Mouse (Mus musculus) neural tube, embryonic 12.5 days (tissue): ENCODE measurements around the gene Gng4. TPM values are rescaled to one million over a fixed set of nuclear protein-coding genes. Genes with fewer than 3 reads are reported as not detected.
A peak's percentile ranks its signal among the peaks of the same experiment; 100 is the strongest.
"Not testable (repeated sequence)": the region's sequence is repeated elsewhere in the genome, so short reads cannot be mapped to it uniquely, and the experiment has no call there.

ENCODE experiments used
- ATAC-seq: fragments of 200-750 bp; cut with Nextera tagmentation; 2 replicates; pipeline ENCODE4 v1.8.0; 2017; ENCODE audit warnings: low read depth, mild to moderate bottlenecking, moderate TSS enrichment, moderate library complexity; ENCODE audit not compliant: low FRiP score
- H3K27ac ChIP-seq: fragments of 300-500 bp; sonication (generic); 2 replicates; pipeline ENCODE4 v1.5.1; 2016
- H3K27me3 ChIP-seq: fragments of 300-500 bp; sonication (generic); replicated peaks from 2 replicates; pipeline ENCODE4 v1.6.1; 2016; ENCODE audit warnings: mild to moderate bottlenecking
- H3K36me3 ChIP-seq: fragments of 300-500 bp; sonication (generic); 2 replicates; pipeline ENCODE4 v1.6.1; 2016; ENCODE audit warnings: mild to moderate bottlenecking
- H3K4me1 ChIP-seq: fragments of 300-500 bp; sonication (generic); 2 replicates; pipeline ENCODE4 v1.6.1; 2016
- H3K4me2 ChIP-seq: fragments of 300-500 bp; sonication (generic); replicated peaks from 2 replicates; pipeline ENCODE4 v1.6.1; 2016; ENCODE audit warnings: mild to moderate bottlenecking
- H3K4me3 ChIP-seq: fragments of 300-500 bp; sonication (generic); 2 replicates; pipeline ENCODE4 v1.5.1; 2016
- H3K9ac ChIP-seq: fragments of 300-500 bp; sonication (generic); 2 replicates; pipeline ENCODE4 v1.6.1; 2016; ENCODE audit warnings: mild to moderate bottlenecking
- H3K9me3 ChIP-seq: fragments of 300-500 bp; sonication (generic); 2 replicates; pipeline ENCODE4 v1.6.1; 2016; ENCODE audit warnings: mild to moderate bottlenecking
- WGBS: fragments of 180-500 bp; shearing (Covaris S2); methylation state at CpG from one replicate; pipeline ENCODE4 v1.1.7; 2016; 5-methylcytosine and 5-hydroxymethylcytosine counted together
- polyA plus RNA-seq: library from polyadenylated mRNA; unstranded; fragments of >200 nt; fragmentation: Nextera tagmentation; extraction: Ambion mirVana; gene quantifications from 2 replicates; pipeline ENCODE4 v1.2.1, GENCODE M21; 2016

Gng4 gene
- polyA plus RNA-seq, 1 experiment from 2014 or later = 6.8 TPM

DNA sequence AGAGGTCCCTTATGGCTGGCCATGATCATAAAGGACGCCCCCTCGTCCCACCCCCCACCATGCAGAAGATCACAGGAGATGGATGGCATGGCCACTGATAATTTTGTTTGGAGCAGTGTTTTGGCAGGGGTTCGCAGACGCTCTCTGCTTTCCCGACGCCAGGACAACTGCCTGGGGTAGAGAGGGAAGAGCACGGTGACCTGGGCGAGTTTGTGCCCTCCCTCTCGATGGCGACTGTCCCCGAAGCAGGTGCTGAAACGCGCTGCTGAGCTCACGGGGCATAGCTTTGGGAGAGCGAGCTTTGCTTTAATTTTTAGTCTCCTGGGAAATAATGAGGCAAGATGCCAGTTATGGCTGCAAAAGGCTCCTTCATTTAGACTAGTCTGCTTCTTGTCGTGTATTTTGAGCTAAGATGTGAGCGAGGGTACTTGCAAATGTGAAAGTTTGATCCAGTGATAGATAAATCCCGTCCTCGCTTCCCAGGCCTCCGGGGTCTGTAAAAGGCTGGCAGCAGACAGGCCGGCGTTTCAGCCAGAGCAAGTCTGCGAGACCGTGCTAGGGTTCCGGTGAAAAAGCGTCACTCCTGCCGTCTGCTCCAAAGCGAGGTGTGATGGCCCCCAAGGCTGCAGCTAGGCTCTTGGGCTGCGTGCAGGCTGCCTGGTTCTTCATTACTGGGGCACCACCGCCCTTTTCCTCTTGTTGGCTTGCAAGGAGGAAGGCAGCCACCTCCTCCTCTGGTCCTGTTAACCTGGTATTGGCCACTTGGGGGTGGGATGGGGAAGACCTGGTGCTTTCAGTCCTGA is 1.3 kb downstream of the Gng4 start:
- Histone ChIP-seq H3K4me3 (peak overlapping the region; percentile 55), H3K27ac (no peak overlapping the region), H3K4me2 (peak overlapping the region; percentile 97), H3K4me1 (peaks cover 21% of the 10 kb centered on the region), H3K36me3 (no peaks in the 10 kb centered on the region), H3K27me3 (peaks cover 26% of the 10 kb centered on the region), H3K9me3 (no peaks in the 10 kb centered on the region), H3K9ac (peak overlapping the region; percentile 55)
- ATAC-seq = peak; percentile 28; the same call in 1 of the 2 replicates
- WGBS = 2% methylated on average over 30 of the region's 30 CpGs

DNA sequence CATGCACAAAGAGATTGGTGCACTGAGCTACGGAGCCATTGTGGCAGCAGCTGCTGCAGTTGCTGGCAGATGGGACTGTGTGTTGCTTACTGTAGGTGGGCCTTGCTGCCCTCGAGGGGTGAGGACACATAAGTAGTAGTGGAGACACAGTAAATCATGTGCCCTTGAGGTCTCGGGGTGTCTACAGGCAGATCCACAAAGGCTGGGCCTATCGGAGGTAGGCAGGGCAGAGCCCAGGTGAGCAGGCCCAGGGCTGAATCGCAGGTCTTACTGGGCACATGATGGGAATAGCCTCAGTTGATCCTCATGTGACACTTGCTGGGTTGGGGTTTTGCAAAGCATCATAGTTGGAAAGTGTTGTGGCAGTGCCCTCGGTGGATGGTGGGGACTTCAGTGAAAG is 3.1 kb downstream of the Gng4 start:
- ATAC-seq = no peak
- WGBS = 77% methylated on average over 6 of the region's 6 CpGs
- Histone ChIP-seq H3K4me3 (no peak overlapping the region), H3K36me3 (no peaks in the 10 kb centered on the region), H3K27me3 (peaks cover 26% of the 10 kb centered on the region), H3K4me1 (peaks cover 21% of the 10 kb centered on the region), H3K9ac (no peak overlapping the region), H3K27ac (no peak overlapping the region), H3K9me3 (no peaks in the 10 kb centered on the region), H3K4me2 (no peak overlapping the region)

DNA sequence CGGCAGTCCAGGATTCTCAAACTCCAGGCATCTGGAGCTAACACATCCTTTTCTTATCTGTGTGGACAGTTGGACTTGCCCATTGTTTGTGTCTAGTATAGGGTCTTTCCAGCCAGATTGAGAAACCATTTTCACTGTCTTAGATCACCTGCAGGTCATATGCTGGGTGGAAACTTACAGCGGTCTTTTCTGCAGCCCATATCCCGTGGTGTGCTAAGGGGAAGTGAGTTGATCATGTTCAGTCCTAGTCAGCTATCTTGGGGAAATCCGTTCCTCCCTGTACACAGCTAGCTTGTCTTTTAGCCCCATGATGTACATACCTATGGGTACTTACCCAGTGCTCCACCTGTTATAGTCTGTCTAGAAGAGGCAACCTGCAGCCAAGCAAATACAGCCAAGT is 4.2 kb downstream of the Gng4 start:
- Histone ChIP-seq H3K27me3 (peaks cover 26% of the 10 kb centered on the region), H3K9me3 (no peaks in the 10 kb centered on the region), H3K36me3 (no peaks in the 10 kb centered on the region), H3K4me3 (no peak overlapping the region), H3K27ac (no peak overlapping the region), H3K9ac (no peak overlapping the region), H3K4me1 (peaks cover 21% of the 10 kb centered on the region), H3K4me2 (no peak overlapping the region)
- no peak for ATAC-seq
- 93% methylated on average over 4 of the region's 4 CpGs for WGBS

DNA sequence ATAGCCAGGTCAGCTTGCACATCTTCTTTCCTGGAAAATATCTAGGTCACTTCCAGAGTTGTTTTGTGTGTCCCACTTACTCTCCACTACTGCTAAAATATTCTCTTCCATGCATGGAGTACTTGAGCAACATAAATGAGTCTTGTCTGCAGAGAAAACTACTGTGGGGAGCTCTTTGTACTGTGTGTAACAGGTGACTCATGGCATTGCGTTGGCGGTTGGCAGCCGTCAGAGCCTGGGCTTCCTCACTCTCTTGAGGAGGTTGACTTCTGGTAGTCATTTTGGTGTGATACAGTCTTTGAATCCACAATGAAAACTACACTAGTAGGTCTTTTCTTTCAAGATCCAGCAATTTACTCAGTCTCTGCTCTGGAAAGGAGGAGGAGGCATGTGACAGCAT is 8.1 kb downstream of the Gng4 start:
- Histone ChIP-seq H3K9me3 (no peaks in the 10 kb centered on the region), H3K27ac (no peak overlapping the region), H3K27me3 (no peaks in the 10 kb centered on the region), H3K4me2 (no peak overlapping the region), H3K4me1 (no peaks in the 10 kb centered on the region), H3K9ac (no peak overlapping the region), H3K4me3 (no peak overlapping the region), H3K36me3 (no peaks in the 10 kb centered on the region)
- 91% methylated on average over 3 of the region's 3 CpGs for WGBS
- no peak for ATAC-seq

DNA sequence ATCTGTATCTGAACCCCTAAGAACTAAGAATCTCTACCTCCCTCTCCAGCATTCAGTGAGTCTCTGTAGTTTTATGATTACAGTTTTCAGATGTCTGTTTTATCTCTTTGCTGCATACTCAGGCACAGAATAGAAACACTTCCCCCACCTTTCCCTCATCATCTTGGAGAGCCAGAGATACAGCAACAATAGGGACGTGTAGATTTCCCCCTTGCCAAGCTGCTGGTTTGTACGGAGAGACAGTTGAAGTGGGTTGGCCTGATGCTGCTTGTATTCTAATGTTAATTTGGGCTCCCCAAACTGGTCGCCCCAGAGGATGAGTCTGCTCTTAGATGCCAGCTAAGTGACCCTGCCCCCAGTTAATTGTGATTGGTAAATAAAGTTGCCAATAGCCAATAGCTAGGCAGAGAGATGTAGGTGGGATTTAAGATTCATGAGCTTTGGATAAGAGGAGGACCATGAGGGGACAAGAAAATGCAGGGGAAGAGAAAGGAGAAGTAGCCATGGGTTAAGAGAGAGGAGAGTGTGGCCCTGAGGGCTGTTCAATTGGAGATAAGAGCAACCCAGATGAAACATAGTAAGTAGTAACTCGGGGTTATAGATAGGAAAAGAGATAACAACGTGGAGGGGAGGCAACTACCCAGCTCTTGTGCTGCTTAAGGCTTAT is 11.4 kb downstream of the Gng4 start:
- Histone ChIP-seq H3K9ac (no peak overlapping the region), H3K4me1 (no peaks in the 10 kb centered on the region), H3K36me3 (no peaks in the 10 kb centered on the region), H3K27me3 (no peaks in the 10 kb centered on the region), H3K4me2 (no peak overlapping the region), H3K4me3 (no peak overlapping the region), H3K27ac (no peak overlapping the region), H3K9me3 (no peaks in the 10 kb centered on the region)
- 31% methylated on average over 5 of the region's 5 CpGs for WGBS
- ATAC-seq = no peak

DNA sequence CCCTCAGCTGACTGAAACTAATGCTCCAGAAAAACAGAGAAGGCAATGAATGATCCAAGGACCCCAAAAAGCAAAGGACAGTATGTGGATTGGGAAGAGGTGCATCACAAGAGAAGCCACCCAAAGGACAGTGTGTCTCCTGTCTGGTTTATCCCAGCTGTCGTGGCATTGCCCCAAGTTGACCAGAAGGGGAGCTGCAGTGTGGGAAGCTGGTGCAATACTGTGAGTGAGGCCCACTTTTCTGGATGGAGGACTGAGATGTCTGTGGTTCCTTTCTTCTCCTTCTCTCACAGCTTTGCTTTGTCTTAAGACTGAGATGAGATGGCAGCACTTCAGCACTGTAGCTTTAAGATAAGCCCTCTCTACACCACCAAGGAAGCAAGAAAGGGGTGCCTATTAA is 12.2 kb downstream of the Gng4 start:
- 94% methylated on average over 1 of the region's 1 CpGs for WGBS
- no peak overlapping the region for H3K9ac ChIP-seq
- H3K27ac ChIP-seq = no peak overlapping the region
- H3K4me3 ChIP-seq = no peak overlapping the region
- no peaks in the 10 kb centered on the region for H3K27me3 ChIP-seq
- H3K4me1 ChIP-seq = no peaks in the 10 kb centered on the region
- ATAC-seq = no peak
- no peaks in the 10 kb centered on the region for H3K9me3 ChIP-seq
- no peak overlapping the region for H3K4me2 ChIP-seq
- H3K36me3 ChIP-seq = no peaks in the 10 kb centered on the region

DNA sequence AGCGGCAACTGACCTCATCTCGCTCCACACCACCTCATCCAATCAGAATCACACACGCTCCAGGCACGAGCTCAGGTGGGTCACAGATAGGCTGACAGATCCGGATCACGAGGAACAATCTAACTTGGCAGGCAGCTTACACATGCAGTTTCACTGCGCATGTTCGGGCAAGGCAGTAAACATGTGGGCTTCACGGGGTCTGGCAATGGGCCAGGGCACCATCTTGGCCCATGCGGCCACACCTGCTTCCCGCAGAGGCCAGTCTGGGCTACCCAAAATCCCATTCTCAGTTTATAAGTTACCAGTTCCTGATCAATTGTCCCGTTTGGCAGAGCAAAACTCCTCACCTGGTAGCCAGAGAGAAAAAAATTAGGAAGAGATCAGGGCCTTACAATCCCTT is 14.0 kb downstream of the Gng4 start:
- H3K36me3 ChIP-seq, H3K4me2 ChIP-seq, H3K27ac ChIP-seq, H3K4me1 ChIP-seq, H3K4me3 ChIP-seq, H3K9ac ChIP-seq, ATAC-seq, H3K27me3 ChIP-seq, H3K9me3 ChIP-seq: not testable (repeated sequence)
- WGBS = 94% methylated on average over 12 of the region's 12 CpGs

DNA sequence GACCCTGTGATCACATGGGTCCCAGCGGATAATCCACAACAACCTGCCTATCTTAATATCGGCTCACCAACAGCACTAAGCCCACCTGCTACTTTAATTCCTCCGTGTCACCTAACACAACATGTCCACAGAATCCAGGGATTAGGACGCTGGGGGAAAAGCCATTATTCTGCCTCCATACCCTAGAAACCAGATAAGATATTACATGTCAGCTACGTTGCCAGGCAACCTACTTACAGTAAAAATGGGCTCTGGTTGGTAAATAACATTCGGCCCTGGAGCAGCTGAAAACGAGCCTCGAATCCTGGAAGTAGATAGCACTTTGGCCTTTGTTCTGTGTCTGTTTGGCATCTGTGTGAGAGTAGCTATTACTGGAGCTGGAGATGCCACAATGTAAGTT is 14.9 kb downstream of the Gng4 start:
- WGBS = 82% methylated on average over 8 of the region's 8 CpGs
- no peaks in the 10 kb centered on the region for H3K27me3 ChIP-seq
- no peak for ATAC-seq
- H3K9ac ChIP-seq = no peak overlapping the region
- H3K27ac ChIP-seq = no peak overlapping the region
- H3K36me3 ChIP-seq = no peaks in the 10 kb centered on the region
- H3K4me3 ChIP-seq = no peak overlapping the region
- H3K4me1 ChIP-seq = no peaks in the 10 kb centered on the region
- no peak overlapping the region for H3K4me2 ChIP-seq
- no peaks in the 10 kb centered on the region for H3K9me3 ChIP-seq

DNA sequence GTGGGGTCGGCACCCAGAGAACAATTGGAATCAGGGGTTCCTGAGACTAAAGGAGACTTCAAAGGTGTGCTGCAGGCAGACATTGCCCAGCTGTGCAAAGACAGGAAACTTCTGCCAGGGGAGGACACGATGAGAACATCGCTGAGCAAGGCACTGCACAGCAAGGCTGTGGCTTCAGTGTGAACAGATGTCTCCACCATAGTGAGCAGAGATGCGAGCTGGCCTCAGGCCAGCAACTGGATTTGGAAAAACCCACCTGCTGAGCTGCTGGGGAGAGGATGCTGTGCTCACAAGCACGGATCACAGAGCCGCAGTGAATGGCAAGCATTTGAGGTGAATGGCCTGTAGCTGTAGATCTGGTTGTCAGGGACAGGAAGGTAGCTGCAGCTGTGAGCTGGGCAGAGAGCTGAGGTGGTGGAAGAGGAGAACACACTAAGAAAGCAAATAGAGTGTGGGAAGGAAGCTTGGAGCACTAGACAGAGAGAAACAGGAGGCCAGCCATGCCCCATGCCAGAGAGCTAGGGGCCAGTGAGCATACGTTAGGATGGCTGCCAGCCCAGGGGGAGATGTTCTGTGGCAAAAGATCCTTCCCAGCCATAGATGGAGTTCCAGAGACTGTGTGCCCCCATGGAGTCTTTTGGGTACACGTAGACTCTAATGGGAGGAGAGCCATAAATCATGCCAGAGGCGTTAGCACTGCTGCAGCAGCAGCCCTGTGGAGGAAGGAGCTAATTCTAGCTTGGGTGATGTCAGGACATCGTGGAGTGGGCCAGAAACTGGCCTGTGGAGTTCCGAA is 24.7 kb downstream of the Gng4 start:
- H3K4me2 ChIP-seq = no peak overlapping the region
- no peak overlapping the region for H3K4me3 ChIP-seq
- H3K27ac ChIP-seq = no peak overlapping the region
- no peak overlapping the region for H3K9ac ChIP-seq
- no peaks in the 10 kb centered on the region for H3K9me3 ChIP-seq
- H3K4me1 ChIP-seq = peaks cover 9% of the 10 kb centered on the region; the same call in 1 of the 2 replicates
- H3K27me3 ChIP-seq = no peaks in the 10 kb centered on the region
- H3K36me3 ChIP-seq = no peaks in the 10 kb centered on the region
- ATAC-seq = peak; percentile 73
- WGBS = 21% methylated on average over 11 of the region's 11 CpGs

DNA sequence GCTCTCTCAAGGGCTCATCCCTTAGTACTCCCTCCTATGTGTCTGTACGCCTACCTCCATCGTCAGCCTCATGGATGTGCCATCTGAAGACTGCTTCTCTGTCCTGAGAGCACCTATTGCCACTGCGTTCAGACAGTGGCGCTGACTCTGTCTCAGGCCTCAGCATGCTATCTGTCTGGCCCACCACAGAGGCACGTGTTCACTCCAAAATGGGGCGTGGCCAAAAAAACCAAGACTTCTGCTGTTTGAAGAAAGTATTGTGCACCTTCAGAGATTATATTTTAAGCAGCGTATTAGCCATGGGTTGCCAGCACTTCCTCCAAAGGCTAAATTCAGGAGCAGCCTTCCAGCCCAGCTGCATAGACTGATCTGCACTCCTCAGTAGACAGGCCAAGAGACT is 27.0 kb downstream of the Gng4 start:
- Histone ChIP-seq H3K4me1 (peaks cover 9% of the 10 kb centered on the region; the same call in 1 of the 2 replicates), H3K9me3 (no peaks in the 10 kb centered on the region), H3K27me3 (no peaks in the 10 kb centered on the region), H3K4me3 (no peak overlapping the region), H3K36me3 (no peaks in the 10 kb centered on the region), H3K9ac (no peak overlapping the region), H3K4me2 (no peak overlapping the region), H3K27ac (no peak overlapping the region)
- ATAC-seq = no peak
- WGBS = 89% methylated on average over 7 of the region's 7 CpGs

DNA sequence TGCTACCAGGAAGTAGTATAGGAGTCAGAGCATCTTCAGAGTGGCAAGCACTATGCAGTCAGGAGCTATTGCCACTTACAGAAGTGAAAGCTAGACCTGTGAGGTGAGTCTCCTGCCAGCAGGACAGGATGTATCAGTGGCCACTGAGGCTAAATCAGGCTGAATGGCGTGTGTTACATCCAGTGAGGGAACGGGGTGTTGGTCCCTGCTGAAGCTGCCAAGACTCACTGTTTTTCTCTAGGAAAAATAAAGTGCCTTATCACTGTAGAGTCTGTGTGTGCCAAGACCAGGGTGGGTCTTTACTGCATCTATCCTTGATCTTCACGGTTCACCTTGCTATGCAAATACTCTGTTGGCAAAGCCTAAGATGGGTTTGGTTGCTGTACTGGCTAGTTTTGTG is 34.8 kb downstream of the Gng4 start:
- H3K4me2 ChIP-seq = no peak overlapping the region
- no peaks in the 10 kb centered on the region for H3K27me3 ChIP-seq
- H3K9ac ChIP-seq = no peak overlapping the region
- no peaks in the 10 kb centered on the region for H3K36me3 ChIP-seq
- no peaks in the 10 kb centered on the region for H3K9me3 ChIP-seq
- no peak overlapping the region for H3K4me3 ChIP-seq
- no peaks in the 10 kb centered on the region for H3K4me1 ChIP-seq
- 80% methylated on average over 3 of the region's 3 CpGs for WGBS
- no peak overlapping the region for H3K27ac ChIP-seq
- no peak for ATAC-seq
